Mouse (Mus musculus): ENCODE data around the gene 4930447C04Rik. TPM values are rescaled to one million over a fixed set of nuclear protein-coding genes. Genes with fewer than 3 reads are reported as not detected.

4930447C04Rik gene
- polyA plus RNA-seq, 1 experiment from 2014 or later: 6.1 TPM

DNA sequence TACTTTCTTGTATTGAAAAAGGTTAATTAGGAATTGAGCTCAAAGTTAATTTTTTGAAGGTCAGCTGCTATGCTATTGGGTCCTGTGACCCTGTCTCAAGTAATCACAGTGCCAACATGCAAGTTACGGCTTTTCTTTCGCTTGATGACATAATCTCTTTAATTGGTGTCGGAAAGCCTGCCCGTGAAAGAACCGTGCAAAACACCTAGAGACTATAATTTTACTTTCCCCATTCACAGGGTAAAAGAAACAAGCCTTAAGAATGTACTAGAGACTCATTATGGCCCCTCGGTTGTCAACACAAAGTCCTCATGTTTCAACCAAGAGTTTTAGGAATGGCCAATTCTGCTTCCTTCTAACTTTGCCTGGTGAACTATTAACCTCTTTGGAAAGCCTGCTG, 88.3 kb downstream of the 4930447C04Rik start:
- Histone ChIP-seq H3K4me1 (ENCODE audit: control insufficient read depth, insufficient read depth, low read length) (no peaks in the 10 kb centered on the region), H3K4me2 (ENCODE audit: low read length) (no peak overlapping the region), H3K36me3 (ENCODE audit: control insufficient read depth, insufficient read depth, low read length) (no peaks in the 10 kb centered on the region), H3K9me3 (replicated peaks; ENCODE audit: control insufficient read depth, low read length, poor library complexity, severe bottlenecking) (no peaks in the 10 kb centered on the region), H3K4me3 (ENCODE audit: low read depth, low read length) (no peak overlapping the region), H3K9ac (ENCODE audit: low read depth, low read length) (no peak overlapping the region), H3K27me3 (ENCODE audit: control insufficient read depth, insufficient read depth, low read depth, low read length) (peaks cover 81% of the 10 kb centered on the region), H3K27ac (ENCODE audit: low read length) (no peak overlapping the region)
- 18% methylated on average over 6 of the region's 6 CpGs for WGBS
- no peak for ATAC-seq

DNA sequence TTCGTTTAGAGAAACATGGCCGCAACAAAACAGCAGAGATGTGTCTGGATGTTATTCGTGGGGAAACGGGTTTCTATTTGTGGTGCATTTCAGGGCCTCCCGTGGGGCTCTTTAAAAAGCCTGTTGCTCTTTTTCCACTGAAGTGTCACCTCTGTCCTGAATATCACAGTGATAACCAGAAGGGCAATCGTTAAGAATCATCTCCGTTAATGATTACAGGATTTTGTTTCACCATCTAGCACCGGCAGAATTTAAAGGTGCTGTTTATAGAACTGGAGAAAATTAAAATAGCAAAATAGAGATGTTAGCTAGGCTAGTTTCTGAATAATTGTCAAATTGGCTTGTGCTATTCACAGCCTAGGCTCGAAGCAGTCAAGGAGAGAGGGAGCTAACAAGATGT, 90.4 kb downstream of the 4930447C04Rik start:
- Histone ChIP-seq H3K27me3 (ENCODE audit: control insufficient read depth, insufficient read depth, low read depth, low read length) (peaks cover 76% of the 10 kb centered on the region), H3K9ac (ENCODE audit: low read depth, low read length) (no peak overlapping the region), H3K27ac (ENCODE audit: low read length) (no peak overlapping the region), H3K4me1 (ENCODE audit: control insufficient read depth, insufficient read depth, low read length) (no peaks in the 10 kb centered on the region), H3K4me2 (ENCODE audit: low read length) (no peak overlapping the region), H3K36me3 (ENCODE audit: control insufficient read depth, insufficient read depth, low read length) (no peaks in the 10 kb centered on the region), H3K9me3 (replicated peaks; ENCODE audit: control insufficient read depth, low read length, poor library complexity, severe bottlenecking) (no peaks in the 10 kb centered on the region), H3K4me3 (ENCODE audit: low read depth, low read length) (no peak overlapping the region)
- no peak for ATAC-seq
- 59% methylated on average over 9 of the region's 9 CpGs for WGBS

DNA sequence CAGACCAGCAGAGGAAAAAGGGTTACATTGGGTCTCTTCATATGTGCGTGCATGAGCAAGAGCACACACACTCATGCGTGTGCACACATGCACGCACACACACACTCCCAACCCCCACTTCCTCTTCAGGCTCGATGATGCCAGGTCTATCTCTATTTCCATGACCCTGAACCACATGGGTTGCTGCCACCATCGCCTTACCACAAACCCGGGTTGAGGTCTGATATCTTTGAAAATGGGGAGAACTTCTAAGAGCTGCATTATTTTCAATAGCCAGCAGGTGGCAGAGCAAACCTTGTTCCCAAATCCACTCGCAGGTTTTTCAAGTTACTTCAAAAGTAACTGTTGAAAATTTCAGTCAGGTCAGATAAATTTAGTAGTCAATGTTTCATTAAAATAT, 92.8 kb downstream of the 4930447C04Rik start:
- H3K27me3 ChIP-seq (ENCODE audit: control insufficient read depth, insufficient read depth, low read depth, low read length): peaks cover 71% of the 10 kb centered on the region
- H3K9ac ChIP-seq (ENCODE audit: low read depth, low read length): no peak overlapping the region
- H3K9me3 ChIP-seq (replicated peaks; ENCODE audit: control insufficient read depth, low read length, poor library complexity, severe bottlenecking): no peaks in the 10 kb centered on the region
- no peak overlapping the region for H3K27ac ChIP-seq (ENCODE audit: low read length)
- peaks cover 3% of the 10 kb centered on the region; the same call in 1 of the 2 replicates for H3K4me1 ChIP-seq (ENCODE audit: control insufficient read depth, insufficient read depth, low read length)
- WGBS: 23% methylated on average over 7 of the region's 7 CpGs
- no peaks in the 10 kb centered on the region for H3K36me3 ChIP-seq (ENCODE audit: control insufficient read depth, insufficient read depth, low read length)
- H3K4me3 ChIP-seq (ENCODE audit: low read depth, low read length): no peak overlapping the region
- no peak for ATAC-seq
- no peak overlapping the region for H3K4me2 ChIP-seq (ENCODE audit: low read length)

DNA sequence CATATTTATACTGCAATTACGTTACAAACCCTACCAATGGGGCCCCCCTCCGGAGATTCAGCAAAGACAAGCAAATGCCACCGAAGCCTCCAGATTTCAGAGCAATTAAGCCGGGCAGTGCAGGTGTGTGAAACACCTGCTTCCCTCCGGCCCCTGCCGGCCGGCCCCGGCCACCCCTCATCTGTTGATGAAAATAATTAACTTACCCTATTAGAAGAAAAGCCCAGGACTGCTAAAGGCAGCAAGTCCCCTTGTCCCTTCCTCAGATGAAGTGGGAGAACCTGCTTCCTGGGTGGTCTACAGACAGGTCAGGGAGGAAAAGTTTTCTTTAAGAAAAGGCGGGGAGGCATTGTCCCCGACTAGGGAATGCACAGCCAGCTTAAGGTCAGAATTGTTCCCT, 94.6 kb downstream of the 4930447C04Rik start:
- peaks cover 61% of the 10 kb centered on the region for H3K27me3 ChIP-seq (ENCODE audit: control insufficient read depth, insufficient read depth, low read depth, low read length)
- H3K9ac ChIP-seq (ENCODE audit: low read depth, low read length): no peak overlapping the region
- no peaks in the 10 kb centered on the region for H3K9me3 ChIP-seq (replicated peaks; ENCODE audit: control insufficient read depth, low read length, poor library complexity, severe bottlenecking)
- peaks cover 3% of the 10 kb centered on the region; the same call in 1 of the 2 replicates for H3K4me1 ChIP-seq (ENCODE audit: control insufficient read depth, insufficient read depth, low read length)
- no peak for ATAC-seq
- H3K27ac ChIP-seq (ENCODE audit: low read length): no peak overlapping the region
- no peak overlapping the region for H3K4me3 ChIP-seq (ENCODE audit: low read depth, low read length)
- H3K36me3 ChIP-seq (ENCODE audit: control insufficient read depth, insufficient read depth, low read length): no peaks in the 10 kb centered on the region
- H3K4me2 ChIP-seq (ENCODE audit: low read length): no peak overlapping the region
- 23% methylated on average over 10 of the region's 10 CpGs for WGBS

DNA sequence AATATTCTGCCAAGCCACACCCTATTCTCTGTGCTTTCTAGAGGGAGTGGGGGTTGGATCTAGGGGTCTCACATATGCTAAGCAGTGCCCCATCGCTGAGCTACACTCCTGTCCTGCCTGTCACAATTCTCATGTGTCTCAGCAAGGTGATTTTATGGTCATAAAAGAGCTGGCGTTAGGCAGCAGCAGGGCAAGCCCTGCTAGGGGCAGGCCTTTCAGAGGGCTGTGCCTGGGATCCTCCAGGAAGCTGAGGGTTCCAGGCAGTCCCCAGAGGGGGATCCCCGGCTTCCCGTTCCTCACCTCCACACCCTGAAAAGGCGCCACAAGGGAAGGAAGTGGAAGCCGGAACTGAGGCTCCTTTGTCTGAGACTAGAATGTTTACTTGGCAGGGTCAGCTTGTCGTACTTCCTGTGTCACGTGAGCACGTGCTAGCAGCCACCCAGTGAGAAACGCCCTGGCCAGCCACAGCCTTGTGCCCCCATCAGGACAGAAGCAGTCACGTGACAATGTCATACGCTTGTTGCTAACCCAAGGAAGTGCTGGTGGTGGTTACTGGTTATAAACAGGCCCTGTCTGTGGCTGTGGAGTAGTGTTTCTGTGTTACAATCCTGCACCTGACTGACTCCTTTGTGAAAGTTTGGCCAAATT, 96.5 kb downstream of the 4930447C04Rik start:
- peak overlapping the region; percentile 22 for H3K4me3 ChIP-seq (ENCODE audit: low read depth, low read length)
- peaks cover 43% of the 10 kb centered on the region for H3K27me3 ChIP-seq (ENCODE audit: control insufficient read depth, insufficient read depth, low read depth, low read length)
- H3K27ac ChIP-seq (ENCODE audit: low read length): no peak overlapping the region
- H3K4me1 ChIP-seq (ENCODE audit: control insufficient read depth, insufficient read depth, low read length): peaks cover 3% of the 10 kb centered on the region; the same call in 1 of the 2 replicates
- H3K9me3 ChIP-seq (replicated peaks; ENCODE audit: control insufficient read depth, low read length, poor library complexity, severe bottlenecking): no peaks in the 10 kb centered on the region
- peak; percentile 51 for ATAC-seq
- WGBS: 25% methylated on average over 12 of the region's 12 CpGs
- H3K4me2 ChIP-seq (ENCODE audit: low read length): peak overlapping the region; percentile 52
- no peaks in the 10 kb centered on the region for H3K36me3 ChIP-seq (ENCODE audit: control insufficient read depth, insufficient read depth, low read length)
- H3K9ac ChIP-seq (ENCODE audit: low read depth, low read length): peak overlapping the region; percentile 53; the same call in 1 of the 2 replicates

DNA sequence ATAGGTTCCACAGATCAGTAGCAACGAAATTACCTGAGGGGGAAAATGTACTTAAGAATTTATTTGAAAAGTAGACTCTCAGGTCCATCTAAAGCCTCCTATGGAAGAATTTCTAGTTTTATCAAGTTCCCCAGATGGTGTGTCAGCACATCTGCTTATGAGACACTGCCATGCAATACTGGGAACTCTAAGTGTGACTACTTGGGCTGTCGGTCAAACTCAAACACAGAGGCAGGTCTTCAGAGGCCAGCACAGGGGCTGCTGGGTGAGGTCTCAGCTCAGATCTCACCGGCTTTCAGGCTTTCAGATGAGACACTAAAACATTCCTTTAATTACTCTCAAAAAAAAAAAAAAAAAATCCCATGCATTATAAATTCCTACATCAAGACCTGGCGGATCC, 97.0 kb downstream of the 4930447C04Rik start:
- H3K27ac ChIP-seq (ENCODE audit: low read length): no peak overlapping the region
- no peaks in the 10 kb centered on the region for H3K9me3 ChIP-seq (replicated peaks; ENCODE audit: control insufficient read depth, low read length, poor library complexity, severe bottlenecking)
- H3K4me1 ChIP-seq (ENCODE audit: control insufficient read depth, insufficient read depth, low read length): peaks cover 3% of the 10 kb centered on the region; the same call in 1 of the 2 replicates
- 87% methylated on average over 4 of the region's 4 CpGs for WGBS
- peaks cover 40% of the 10 kb centered on the region for H3K27me3 ChIP-seq (ENCODE audit: control insufficient read depth, insufficient read depth, low read depth, low read length)
- H3K4me2 ChIP-seq (ENCODE audit: low read length): peak overlapping the region; percentile 52; the same call in 1 of the 2 replicates
- no peak overlapping the region for H3K4me3 ChIP-seq (ENCODE audit: low read depth, low read length)
- H3K36me3 ChIP-seq (ENCODE audit: control insufficient read depth, insufficient read depth, low read length): no peaks in the 10 kb centered on the region
- ATAC-seq: no peak
- no peak overlapping the region for H3K9ac ChIP-seq (ENCODE audit: low read depth, low read length)

DNA sequence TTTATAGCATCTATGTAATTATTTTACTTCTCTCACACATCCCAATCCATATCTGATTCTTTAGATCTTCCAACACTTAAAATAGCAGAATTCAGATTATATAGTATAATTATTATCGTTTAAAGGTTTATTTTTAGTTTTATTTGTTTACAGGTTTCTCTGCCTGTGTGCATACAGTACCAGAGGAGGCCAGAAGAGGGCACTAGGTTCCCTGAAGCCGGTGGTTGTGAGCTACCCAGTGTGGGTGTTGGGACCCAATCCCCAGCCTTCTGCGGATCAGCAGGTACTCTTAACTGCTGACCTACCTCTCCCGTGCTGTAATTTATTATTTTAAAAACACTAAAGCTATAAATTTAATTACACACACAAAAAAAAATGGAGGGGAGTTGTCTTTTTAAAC, 97.4 kb downstream of the 4930447C04Rik start:
- WGBS: 93% methylated on average over 4 of the region's 4 CpGs
- Histone ChIP-seq H3K36me3 (ENCODE audit: control insufficient read depth, insufficient read depth, low read length) (no peaks in the 10 kb centered on the region), H3K4me3 (ENCODE audit: low read depth, low read length) (no peak overlapping the region), H3K27me3 (ENCODE audit: control insufficient read depth, insufficient read depth, low read depth, low read length) (peaks cover 36% of the 10 kb centered on the region), H3K4me1 (ENCODE audit: control insufficient read depth, insufficient read depth, low read length) (peaks cover 3% of the 10 kb centered on the region; the same call in 1 of the 2 replicates), H3K9ac (ENCODE audit: low read depth, low read length) (no peak overlapping the region), H3K9me3 (replicated peaks; ENCODE audit: control insufficient read depth, low read length, poor library complexity, severe bottlenecking) (no peaks in the 10 kb centered on the region), H3K27ac (ENCODE audit: low read length) (no peak overlapping the region), H3K4me2 (ENCODE audit: low read length) (no peak overlapping the region)
- no peak for ATAC-seq

DNA sequence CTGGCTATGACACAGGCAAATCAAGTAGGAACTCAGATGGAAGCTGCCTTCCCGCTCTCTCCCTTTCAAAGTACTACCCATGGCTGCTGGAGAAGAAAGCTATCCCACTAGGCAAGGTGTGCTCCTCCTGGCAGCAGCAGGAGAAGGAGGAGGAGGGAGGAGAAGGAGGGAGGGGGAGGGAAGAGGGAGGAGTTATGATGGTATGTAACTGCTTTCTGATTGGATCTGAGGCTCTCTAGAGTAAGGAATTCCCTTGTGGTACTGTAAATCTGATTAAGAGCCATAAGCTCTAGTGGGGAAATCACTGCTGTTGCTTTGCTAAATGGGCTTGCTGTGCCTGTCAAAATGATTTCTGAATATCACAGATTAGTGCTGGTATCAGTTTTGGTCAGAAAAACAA, 99.1 kb downstream of the 4930447C04Rik start:
- Histone ChIP-seq H3K4me1 (ENCODE audit: control insufficient read depth, insufficient read depth, low read length) (peaks cover 3% of the 10 kb centered on the region; the same call in 1 of the 2 replicates), H3K27me3 (ENCODE audit: control insufficient read depth, insufficient read depth, low read depth, low read length) (peaks cover 22% of the 10 kb centered on the region), H3K27ac (ENCODE audit: low read length) (no peak overlapping the region), H3K9me3 (replicated peaks; ENCODE audit: control insufficient read depth, low read length, poor library complexity, severe bottlenecking) (no peaks in the 10 kb centered on the region), H3K4me3 (ENCODE audit: low read depth, low read length) (no peak overlapping the region), H3K9ac (ENCODE audit: low read depth, low read length) (no peak overlapping the region), H3K36me3 (ENCODE audit: control insufficient read depth, insufficient read depth, low read length) (no peaks in the 10 kb centered on the region), H3K4me2 (ENCODE audit: low read length) (no peak overlapping the region)
- no peak for ATAC-seq
- 89% methylated on average over 1 of the region's 1 CpGs for WGBS

DNA sequence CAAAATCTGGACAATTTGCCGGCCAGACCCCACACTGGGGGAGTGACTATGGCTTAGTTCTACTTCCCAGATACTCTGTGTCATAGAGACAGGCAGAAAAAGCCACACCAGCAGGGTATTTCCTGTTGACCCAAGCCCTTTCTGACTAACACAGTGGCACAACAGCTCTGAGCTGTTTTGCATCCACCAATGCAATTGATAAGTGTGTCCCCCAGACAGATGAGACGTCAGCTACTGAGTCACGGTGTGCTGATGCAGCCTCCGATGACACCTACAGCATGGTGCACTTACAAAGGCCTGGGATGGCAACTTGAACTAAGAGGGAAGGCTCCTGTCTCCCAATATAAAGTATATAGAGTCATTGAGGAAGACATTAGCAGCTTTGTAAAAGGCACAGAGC, 103.3 kb downstream of the 4930447C04Rik start:
- peaks cover 15% of the 10 kb centered on the region for H3K27me3 ChIP-seq (ENCODE audit: control insufficient read depth, insufficient read depth, low read depth, low read length)
- WGBS: 76% methylated on average over 4 of the region's 4 CpGs
- ATAC-seq: no peak

More for the DNA sequence above, 103.3 kb downstream of the 4930447C04Rik start:
- Histone ChIP-seq H3K27ac (ENCODE audit: low read length) (no peak overlapping the region), H3K9ac (ENCODE audit: low read depth, low read length) (no peak overlapping the region), H3K4me1 (ENCODE audit: control insufficient read depth, insufficient read depth, low read length) (no peaks in the 10 kb centered on the region), H3K4me3 (ENCODE audit: low read depth, low read length) (no peak overlapping the region), H3K9me3 (replicated peaks; ENCODE audit: control insufficient read depth, low read length, poor library complexity, severe bottlenecking) (no peaks in the 10 kb centered on the region), H3K4me2 (ENCODE audit: low read length) (no peak overlapping the region), H3K36me3 (ENCODE audit: control insufficient read depth, insufficient read depth, low read length) (no peaks in the 10 kb centered on the region)

Data from midbrain, embryonic 16.5 days (tissue).